Mouse (Mus musculus) G1E (cell line): Measurements from ENCODE around the gene Nuak1.

Source experiments
- CTCF ChIP-seq: IDR thresholded peaks from 2 replicates; pipeline ENCODE4 v1.5.1; 2012; ENCODE audit warnings: low read depth, low read length, inconsistent platforms, mixed read lengths
- GATA1 ChIP-seq: IDR thresholded peaks from 2 replicates; pipeline ENCODE4 v1.6.1; 2012; ENCODE audit warnings: borderline replicate concordance, low read length, inconsistent platforms, mixed read lengths

DNA sequence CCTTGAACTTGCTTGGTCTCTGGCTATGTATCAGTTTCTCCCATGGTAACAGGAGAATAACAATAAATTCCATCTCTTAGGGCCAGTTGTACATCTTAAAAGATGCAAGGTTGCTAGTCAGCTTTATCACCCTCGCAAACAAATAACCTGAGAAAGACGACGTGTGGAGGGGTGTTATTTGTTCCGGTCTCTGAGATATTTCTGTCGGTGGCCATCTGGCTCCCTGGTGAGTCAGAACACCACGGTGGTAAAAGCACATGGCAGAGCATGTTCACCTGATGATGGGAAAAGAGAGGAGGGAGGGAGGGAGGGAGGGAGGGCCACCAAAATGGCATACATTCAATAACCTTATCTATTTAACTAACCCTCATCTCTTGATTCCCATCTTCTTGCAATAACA, 86.1 kb downstream of the Nuak1 start:
- TF ChIP-seq CTCF (no peak), GATA1 (no peak)
